ENCODE assay signal across 13 mouse cellular contexts in genomic region chr16:13521359-13521758, GRCm38 (mm10).
A peak's percentile ranks its signal among the peaks of the same experiment; 100 is the strongest.
DNase-seq lines count a peak whose midpoint lies in the region; ATAC-seq lines count a peak whose summit lies in the region.
"Had no signal": no experiment of that assay in that cellular context is flagged by ENCODE, and none has a peak within 500 bp of the region (broad histone marks: within the 10 kb centered on the region; RNA-seq: fewer than 3 reads in every experiment).

No protein-coding gene starts in this region.

- ATAC-seq in megakaryocyte-erythroid progenitor cell, adult 5-6 weeks (replicated peaks; ENCODE audit: low FRiP score, low TSS enrichment, poor library complexity, severe bottlenecking), result no peak
- ATAC-seq: inflammation-experienced regulatory T-cells, adult 6 months; midbrain, embryonic 13.5 days had no signal

- intact Hi-C loops in heart, postnatal 10 days (cut with DNase I), result loop anchor here (2.0 to 10.0 kb wide), 2 partner anchors 77 to 407 kb away; no protein-coding TSS in a partner anchor

- DNase-seq in adrenal gland, postnatal 14 days, result peak; percentile 60
- DNase-seq in adrenal gland, adult 8-10 months, result no peak
- DNase-seq in urinary bladder, postnatal 14 days (ENCODE audit: low spot score), result peak; percentile 27
- no peak for DNase-seq in urinary bladder, postnatal 10 days (ENCODE audit: low spot score)
- peak; percentile 53 to 58 for DNase-seq in heart, postnatal 10 days
- DNase-seq in spleen, postnatal 14 days (ENCODE audit: low spot score in 2 of 2), result no peak
- no peak for DNase-seq in cerebellum, adult 18-20 months
- DNase-seq: B cell, adult 2 months; cerebellum, postnatal 10 days; right cerebral cortex, postnatal 14 days had no signal

Comparison
In these comparisons a context has a peak if more than half of its experiments do, and no peak if none do; other contexts are left out.
1. DNase-seq: peak in adrenal gland, postnatal 14 days (single experiment), urinary bladder, postnatal 14 days (single experiment) and heart, postnatal 10 days (2 of 2); none in adrenal gland, adult 8-10 months (single experiment), urinary bladder, postnatal 10 days (single experiment), spleen, postnatal 14 days (0 of 2) and cerebellum, adult 18-20 months (0 of 2).